Mouse (Mus musculus) kidney, embryonic 15.5 days (tissue): ENCODE results near the gene Atp6v0b. TPM values are rescaled to one million over a fixed set of nuclear protein-coding genes. Genes with fewer than 3 reads are reported as not detected.

Source experiments
- ATAC-seq: fragments of 200-750 bp; cut with Nextera tagmentation; replicated peaks from 2 replicates; pipeline ENCODE4 v1.8.0; 2017; ENCODE audit warnings: moderate TSS enrichment; ENCODE audit not compliant: low FRiP score
- H3K27ac ChIP-seq: fragments of 300-500 bp; sonication (generic); 2 replicates; pipeline ENCODE4 v1.5.1; 2015; ENCODE audit warnings: mild to moderate bottlenecking, inconsistent platforms
- H3K27me3 ChIP-seq: fragments of 300-500 bp; sonication (generic); 2 replicates; pipeline ENCODE4 v1.6.1; 2015; ENCODE audit warnings: inconsistent platforms
- H3K36me3 ChIP-seq: fragments of 300-500 bp; sonication (generic); 2 replicates; pipeline ENCODE4 v1.6.1; 2015; ENCODE audit warnings: inconsistent platforms
- H3K4me1 ChIP-seq: fragments of 300-500 bp; sonication (generic); 2 replicates; pipeline ENCODE4 v1.6.1; 2015; ENCODE audit warnings: inconsistent platforms
- H3K4me2 ChIP-seq: fragments of 300-500 bp; sonication (generic); 2 replicates; pipeline ENCODE4 v1.6.1; 2015; ENCODE audit warnings: moderate library complexity, mild to moderate bottlenecking, inconsistent platforms
- H3K4me3 ChIP-seq: fragments of 300-500 bp; sonication (generic); replicated peaks from 2 replicates; pipeline ENCODE4 v1.5.1; 2015; ENCODE audit warnings: mild to moderate bottlenecking, inconsistent platforms
- H3K9ac ChIP-seq: fragments of 300-500 bp; sonication (generic); 2 replicates; pipeline ENCODE4 v1.6.1; 2015; ENCODE audit warnings: mild to moderate bottlenecking, inconsistent platforms
- H3K9me3 ChIP-seq: fragments of 300-500 bp; sonication (generic); replicated peaks from 2 replicates; pipeline ENCODE4 v1.6.1; 2016; ENCODE audit warnings: inconsistent platforms
- WGBS: fragments of 180-500 bp; shearing (Covaris S2); methylation state at CpG from one replicate; pipeline ENCODE4 v1.1.7; 2015; ENCODE audit warnings: mixed read lengths; 5-methylcytosine and 5-hydroxymethylcytosine counted together
- polyA plus RNA-seq: library from polyadenylated mRNA; unstranded; fragments of >200 nt; fragmentation: Nextera tagmentation; extraction: Ambion mirVana; gene quantifications from 2 replicates; pipeline ENCODE4 v1.2.1, GENCODE M21; 2015

Atp6v0b gene
- polyA plus RNA-seq, 1 experiment from 2014 or later, result 212 TPM

DNA sequence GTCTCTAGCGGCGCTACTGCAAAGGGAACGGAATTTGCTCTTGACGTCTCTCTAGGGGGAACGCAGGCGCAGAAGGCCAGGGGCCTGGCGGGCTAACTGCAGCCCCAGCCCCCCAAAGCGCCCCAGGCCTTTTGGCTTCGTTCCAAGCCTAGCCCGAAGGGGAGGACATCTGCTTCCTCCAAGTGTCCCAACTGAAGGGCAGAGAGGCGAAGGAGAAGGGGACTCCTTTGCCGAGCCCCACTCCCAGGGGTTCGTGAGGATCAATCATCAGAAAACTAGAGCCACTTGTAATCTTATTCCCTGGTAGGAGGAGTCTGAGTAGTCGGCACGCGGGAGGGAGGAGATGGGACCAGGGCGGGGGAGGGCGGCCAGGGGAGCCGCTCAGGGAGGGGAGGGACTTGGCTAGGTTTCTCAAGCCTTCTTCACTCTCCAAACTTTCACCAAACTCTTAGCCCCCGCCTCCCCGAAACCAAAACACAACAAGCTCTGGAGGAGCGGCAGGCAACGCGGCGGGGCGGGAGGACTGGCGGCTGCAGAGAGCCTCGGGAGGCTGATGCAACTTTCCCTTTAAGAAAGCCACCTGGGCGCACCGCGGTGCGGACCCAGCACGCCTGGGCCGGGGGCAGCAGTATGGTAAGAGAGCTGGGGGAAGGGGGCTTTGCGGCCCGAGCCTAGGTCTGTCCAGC lies 52.1 kb downstream of the Atp6v0b start:
- H3K4me2 ChIP-seq, result peak overlapping the region; percentile 97
- H3K9ac ChIP-seq, result peak overlapping the region; percentile 88
- peak; percentile 46 for ATAC-seq
- peaks cover 36% of the 10 kb centered on the region for H3K4me1 ChIP-seq
- no peaks in the 10 kb centered on the region for H3K9me3 ChIP-seq
- no peaks in the 10 kb centered on the region for H3K36me3 ChIP-seq
- under 1% methylated on average over 36 of the region's 36 CpGs for WGBS
- H3K27ac ChIP-seq, result peak overlapping the region; percentile 87
- 0 out of 2 replicates have a peak, but pooled peaks cover 4% of the 10 kb centered on the region for H3K27me3 ChIP-seq
- H3K4me3 ChIP-seq, result peak overlapping the region; percentile 83

DNA sequence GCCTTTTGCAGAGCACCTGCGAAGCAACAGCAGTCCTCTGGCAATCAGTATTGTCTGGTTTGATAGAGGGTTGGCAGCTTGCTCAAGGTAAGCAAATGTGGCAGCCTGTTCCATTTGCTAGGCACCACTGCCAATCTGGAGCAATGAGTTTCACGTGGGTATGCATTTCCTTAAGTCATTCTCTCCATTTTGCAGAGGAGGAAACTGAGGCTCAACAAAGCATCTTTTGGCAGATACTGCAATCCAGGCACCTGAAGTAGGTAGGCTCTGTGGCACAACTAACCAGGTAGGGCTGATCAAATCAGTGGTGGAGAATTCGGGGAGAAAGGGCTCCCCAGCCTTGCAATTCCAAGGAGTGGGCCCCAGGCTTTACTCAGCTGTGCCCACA lies 52.7 kb downstream of the Atp6v0b start, which contains the start of gene Slc6a9:
TSS of gene Slc6a9 (plus strand) at position 50 of the 388 bp plus-strand sequence.
- 0 out of 2 replicates have a peak, but pooled peaks cover 4% of the 10 kb centered on the region for H3K27me3 ChIP-seq
- ATAC-seq, result no peak
- H3K9ac ChIP-seq, result peak within 1 kb of the TSS; percentile 88
- H3K4me2 ChIP-seq, result peak within 1 kb of the TSS; percentile 97
- H3K9me3 ChIP-seq, result no peaks in the 10 kb centered on the region
- H3K36me3 ChIP-seq, result no peaks in the 10 kb centered on the region
- peaks cover 38% of the 10 kb centered on the region for H3K4me1 ChIP-seq
- WGBS, result 24% methylated on average over 3 of the region's 3 CpGs
- peak within 1 kb of the TSS; percentile 83 for H3K4me3 ChIP-seq
- peak within 1 kb of the TSS; percentile 87 for H3K27ac ChIP-seq

Other genes starting within 250 kb of the Atp6v0b start
- gene Dmap1, start 205.1 kb downstream of the Atp6v0b start, polyA plus RNA-seq, result 55.4 and 64.1 TPM in 2 replicates
- gene Gm12845, start 162.9 kb downstream of the Atp6v0b start, polyA plus RNA-seq, result not detected in 2 replicates
- gene Klf17, start 121.7 kb downstream of the Atp6v0b start, polyA plus RNA-seq, result not detected in 2 replicates
- gene Slc6a9, start 52.8 kb downstream of the Atp6v0b start, polyA plus RNA-seq, result 9.4 and 15.2 TPM in 2 replicates
- 0.89 and 1.8 TPM in 2 replicates for gene Ccdc24, start 14.8 kb downstream of the Atp6v0b start, polyA plus RNA-seq
- 17.7 and 19.8 TPM in 2 replicates for gene B4galt2, start 3.8 kb downstream of the Atp6v0b start, polyA plus RNA-seq
- gene Dph2, start 4.7 kb upstream of the Atp6v0b start, polyA plus RNA-seq, result 21.2 and 22.2 TPM in 2 replicates
- gene Ipo13, start 27.7 kb upstream of the Atp6v0b start, polyA plus RNA-seq, result 39.8 and 47.3 TPM in 2 replicates
- 2.7 and 5.0 TPM in 2 replicates for gene Artn, start 42.4 kb upstream of the Atp6v0b start, polyA plus RNA-seq
- gene St3gal3, start 247.6 kb upstream of the Atp6v0b start, polyA plus RNA-seq, result 8.8 and 9.8 TPM in 2 replicates